Mouse (Mus musculus): Measurements from ENCODE around the gene Dcpp1. TPM values are rescaled to one million over a fixed set of nuclear protein-coding genes. Genes with fewer than 3 reads are reported as not detected.
"Not testable (repeated sequence)": the region's sequence is repeated elsewhere in the genome, so short reads cannot be mapped to it uniquely, and the experiment has no call there.

Gene Dcpp1
- not detected for total RNA-seq (2021)

DNA sequence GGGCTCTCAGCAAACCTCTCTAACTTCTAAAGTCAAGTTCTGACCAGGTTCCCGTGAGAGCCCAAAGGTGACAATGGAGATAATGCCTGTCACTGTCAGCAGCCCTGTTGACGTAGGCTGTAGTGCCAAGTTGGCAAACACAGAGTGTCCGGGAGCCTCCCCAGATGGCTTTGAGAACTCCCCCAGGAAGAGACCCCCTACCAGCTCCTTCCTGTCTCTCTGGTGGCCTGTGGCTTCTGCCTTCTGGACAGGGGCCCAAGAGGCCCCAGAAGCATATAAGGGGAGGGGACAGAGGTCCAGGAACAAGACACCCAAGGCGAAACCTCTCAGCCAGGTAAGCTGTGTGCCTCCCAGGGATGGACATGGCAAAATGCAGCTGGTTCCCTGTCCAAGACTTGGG lies at the start of gene Dcpp1, which contains the start of gene Dcpp2:
Gene Dcpp1 (plus strand): TSS at position 301 of the 400 bp plus-strand sequence.
Gene Dcpp2 (plus strand): TSS at position 305 of the 400 bp plus-strand sequence.
- not testable (repeated sequence) for DNase-seq

DNA sequence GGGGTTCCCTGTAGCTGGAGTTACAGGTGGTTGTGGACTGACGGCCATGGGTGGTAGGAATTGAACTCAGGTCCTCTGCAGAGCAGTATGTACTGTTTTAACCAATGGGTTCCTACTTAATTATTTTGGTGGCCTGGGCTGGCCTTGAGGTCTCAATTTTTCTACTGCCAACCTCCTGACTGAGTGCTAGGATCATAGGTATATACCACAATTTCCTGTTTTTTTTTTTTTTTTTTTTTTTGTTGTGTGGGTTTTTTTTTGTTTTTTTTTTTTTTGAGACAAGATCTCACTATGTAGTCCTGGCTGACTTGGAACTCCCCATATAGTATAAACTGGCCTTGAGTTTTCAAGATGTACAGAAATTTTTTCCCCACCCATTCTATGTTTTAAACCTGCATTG lies 49.5 kb upstream of the Dcpp1 start:
- DNase-seq: no peak

DNA sequence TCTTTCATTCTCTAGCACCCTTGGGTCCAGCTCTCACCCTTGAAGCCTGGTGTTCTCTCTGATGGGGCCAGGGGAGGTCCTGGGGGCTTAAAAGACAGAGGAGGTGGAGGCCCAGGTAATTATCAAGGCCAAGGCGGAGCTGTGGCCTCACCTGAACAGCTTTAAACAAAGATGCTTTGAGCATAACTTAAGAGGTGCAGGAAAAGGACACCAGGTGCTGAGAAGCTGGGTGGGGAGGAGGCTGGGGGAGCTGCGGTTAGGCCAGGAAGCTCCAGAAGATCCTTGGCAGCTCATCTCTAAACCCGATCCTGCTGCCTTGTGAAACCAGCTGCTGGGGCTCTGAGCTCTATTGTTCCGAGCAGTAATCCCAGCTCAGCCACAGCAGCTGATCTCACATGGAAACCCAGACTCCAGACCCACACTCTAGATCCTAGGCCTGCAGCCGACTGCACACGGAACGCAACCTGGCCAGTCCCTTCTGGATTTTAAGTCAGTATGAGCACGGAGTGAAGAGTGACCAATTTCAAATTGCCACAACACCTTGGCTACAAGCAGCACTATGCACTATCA lies 44.6 kb upstream of the Dcpp1 start, which contains the start of gene Prss33:
Gene Prss33 (minus strand): TSS at position 51 of the 570 bp plus-strand sequence.
- DNase-seq: no peak

DNA sequence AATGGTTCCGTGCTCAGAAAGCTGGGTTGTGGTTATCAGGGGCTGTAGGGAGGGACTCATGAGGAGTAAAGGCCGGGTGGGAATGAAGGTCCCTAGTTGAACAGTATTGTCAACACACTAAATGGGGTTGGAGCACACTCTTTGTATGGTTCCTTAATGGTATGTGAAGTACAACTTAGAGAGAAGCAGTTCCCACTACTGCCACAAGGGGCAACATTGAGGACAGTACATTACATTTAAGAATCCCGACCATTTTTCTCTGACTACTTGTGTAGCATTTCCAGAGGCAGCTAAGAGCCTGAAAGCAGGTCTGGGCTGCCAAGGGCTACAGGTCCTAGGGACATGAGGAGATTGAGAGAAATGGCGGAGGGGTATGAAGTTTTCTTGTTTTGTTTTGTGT lies 39.5 kb upstream of the Dcpp1 start:
- DNase-seq: no peak

DNA sequence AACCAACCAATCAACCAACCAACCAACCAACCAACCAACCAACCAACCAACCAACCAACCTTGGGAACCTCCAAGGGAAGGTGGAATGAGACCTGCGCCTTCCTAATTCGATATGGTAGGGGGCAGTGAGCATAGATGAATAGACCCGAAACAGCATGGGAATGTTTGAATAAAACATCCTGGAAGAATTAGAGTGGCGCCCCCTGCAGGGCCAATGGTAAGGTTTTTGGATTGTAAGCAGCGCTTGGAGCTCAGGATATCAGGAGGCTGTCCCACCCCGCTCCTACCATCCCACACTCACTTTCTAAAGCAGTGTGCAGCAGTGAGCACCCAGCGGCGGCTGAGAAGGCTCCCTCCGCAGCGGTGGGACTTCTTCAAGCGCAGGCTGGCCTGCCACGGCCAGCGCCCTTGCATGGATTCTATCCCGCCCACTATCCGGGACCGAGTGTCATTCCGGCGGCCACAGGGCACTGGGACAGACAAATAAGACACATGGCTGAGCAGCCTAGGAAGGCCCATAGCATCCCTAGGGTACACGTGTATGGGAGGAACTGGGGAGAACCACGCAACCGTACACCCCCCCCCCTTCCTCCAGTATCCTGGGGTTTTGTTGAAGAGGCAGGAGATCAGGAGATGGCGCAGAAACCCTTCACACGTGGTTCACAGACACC lies 37.4 kb upstream of the Dcpp1 start:
- DNase-seq: no peak

DNA sequence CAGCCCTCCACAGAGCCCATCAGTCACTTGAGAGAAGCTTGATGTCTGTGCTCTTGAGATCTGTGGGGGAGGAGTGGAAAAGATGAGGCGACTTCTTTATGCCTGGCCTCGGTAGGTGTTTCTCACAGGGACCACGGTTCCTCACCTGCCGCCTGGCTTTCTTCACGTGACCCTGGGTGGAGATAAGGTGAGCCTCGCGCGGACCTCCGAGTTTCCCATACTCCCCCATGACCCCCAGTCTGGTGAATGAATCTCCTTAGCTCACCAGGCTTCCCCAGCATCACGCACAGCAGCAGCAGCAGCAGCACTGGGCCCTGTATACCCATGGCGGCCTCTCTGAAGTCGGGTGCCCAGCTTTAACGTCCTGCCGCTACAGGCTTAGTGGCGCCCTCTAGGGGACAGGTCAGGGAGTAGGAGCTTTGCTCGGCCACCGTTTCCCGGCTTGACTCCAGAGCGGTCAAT lies 36.8 kb upstream of the Dcpp1 start, which contains the start of the genes Prss32 and Prss41:
Gene Prss32 (plus strand): TSS at position 44 of the 462 bp plus-strand sequence.
Gene Prss41 (minus strand): TSS at position 361 of the 462 bp plus-strand sequence.
- no peak for DNase-seq

DNA sequence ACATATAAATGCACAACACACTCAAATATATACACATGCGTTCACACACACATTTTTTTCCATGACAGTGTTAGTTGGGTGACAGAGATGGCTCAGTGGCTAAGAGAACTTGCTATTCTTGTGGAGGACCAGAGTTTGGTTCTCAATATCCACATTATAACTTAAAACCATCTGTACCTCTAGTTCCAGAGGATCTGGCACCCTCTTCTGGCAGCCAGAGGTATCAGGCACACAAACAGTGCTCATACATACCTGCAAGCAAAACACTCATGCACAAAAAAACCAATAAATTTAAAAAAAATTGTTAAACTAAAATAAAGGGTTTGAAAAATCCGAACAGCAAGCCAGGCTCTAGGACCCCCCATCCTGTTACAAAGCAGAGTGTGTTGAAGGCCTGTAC lies 30.6 kb upstream of the Dcpp1 start:
- no peak for DNase-seq

DNA sequence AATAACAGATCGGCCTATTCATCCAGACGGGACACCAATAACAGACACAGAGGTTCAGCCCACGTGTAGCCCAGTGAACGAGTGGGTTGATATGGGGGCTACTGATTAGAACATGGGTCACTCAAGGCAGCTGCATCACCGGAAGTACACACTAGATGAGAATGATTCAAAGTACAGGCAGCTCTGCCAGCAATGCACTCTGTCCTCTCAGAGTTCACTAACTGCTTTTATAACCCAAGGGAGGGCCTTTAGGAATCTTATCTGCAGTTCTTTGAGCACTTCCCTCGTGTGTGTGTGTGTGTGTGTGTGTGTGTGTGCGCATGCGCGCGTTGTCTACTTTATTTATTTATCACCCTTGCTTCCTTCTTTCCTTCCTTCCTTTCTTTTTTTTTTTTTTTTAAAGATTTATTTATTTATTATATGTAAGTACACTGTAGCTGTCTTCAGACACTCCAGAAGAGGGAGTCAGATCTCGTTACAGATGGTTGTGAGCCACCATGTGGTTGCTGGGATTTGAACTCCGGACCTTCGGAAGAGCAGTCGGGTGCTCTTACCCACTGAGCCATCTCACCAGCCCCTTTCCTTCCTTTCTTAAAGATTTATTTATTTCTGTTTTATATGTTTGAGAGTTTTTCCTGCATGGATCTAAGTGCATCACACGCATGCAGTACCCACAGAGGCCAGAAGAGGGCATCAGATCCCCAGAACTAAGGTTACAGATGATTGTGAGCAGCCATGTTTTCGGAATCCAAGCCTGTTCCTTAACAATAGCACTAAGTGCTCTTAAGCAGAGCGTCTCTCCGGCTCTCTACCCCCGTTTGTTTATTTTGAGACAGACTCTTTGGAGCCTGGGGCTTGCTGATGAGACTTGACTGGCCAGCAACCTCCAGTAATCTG lies 29.6 kb upstream of the Dcpp1 start:
- peak in 1 of 2 experiments; percentile 21 for DNase-seq

DNA sequence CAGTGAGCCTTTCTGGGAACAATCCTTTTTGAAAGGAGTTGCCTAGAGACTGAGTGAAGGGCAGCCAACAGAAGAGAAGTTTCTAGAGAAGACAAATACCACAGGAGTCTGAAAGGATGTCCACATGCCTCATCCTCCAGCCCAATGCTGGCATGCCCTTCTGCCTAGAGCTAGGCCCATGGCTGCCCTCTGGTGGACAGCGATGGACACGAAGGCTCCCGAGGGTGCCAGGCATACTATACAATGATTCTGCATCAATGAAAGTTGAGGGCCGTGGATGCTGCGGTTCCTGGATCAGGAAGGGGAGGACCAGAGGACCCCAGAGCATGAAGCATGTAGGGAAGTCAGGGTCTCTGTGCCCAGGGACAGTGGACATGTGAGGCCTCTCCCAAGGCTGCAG lies 27.4 kb upstream of the Dcpp1 start:
- DNase-seq: no peak

DNA sequence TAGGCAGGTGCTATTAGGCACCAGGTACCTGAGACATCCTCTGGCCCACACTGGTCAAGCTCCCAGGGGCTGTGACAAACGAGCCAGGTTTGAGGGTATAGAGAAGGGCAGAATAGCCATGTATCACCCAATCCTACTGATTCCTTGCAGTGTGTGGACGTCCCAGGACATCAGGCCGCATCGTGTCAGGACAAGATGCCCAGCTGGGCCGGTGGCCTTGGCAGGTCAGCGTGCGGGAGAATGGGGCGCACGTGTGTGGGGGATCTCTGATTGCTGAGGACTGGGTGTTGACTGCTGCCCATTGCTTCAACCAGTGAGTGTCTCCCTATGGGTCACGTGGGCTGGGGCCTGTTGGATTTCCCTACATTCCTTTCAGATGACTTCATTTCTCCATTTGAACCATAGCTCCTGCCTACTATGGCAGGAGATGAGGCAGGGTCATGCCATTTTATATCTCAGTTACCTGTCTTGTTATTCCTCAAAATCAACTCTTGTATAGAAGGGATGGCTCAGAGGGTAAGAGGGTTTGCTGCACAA lies 26.4 kb upstream of the Dcpp1 start:
- DNase-seq: no peak

DNA sequence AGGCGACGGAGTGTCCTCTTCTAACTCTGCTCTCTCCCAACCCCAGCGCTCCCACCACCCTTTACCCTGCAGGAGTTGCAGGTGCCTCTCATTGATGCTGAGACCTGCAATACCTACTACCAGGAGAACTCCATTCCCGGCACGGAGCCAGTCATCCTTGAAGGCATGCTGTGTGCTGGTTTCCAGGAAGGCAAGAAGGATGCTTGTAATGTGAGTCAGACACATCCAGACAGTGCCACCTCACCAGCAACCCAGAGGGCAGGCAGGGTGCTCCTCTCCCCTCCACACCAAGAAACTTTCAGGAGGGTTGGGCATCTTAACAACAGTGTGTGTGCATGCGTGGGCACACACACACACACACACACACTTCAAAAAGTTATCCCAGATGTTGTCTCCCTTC lies 23.5 kb upstream of the Dcpp1 start:
- DNase-seq: no peak

DNA sequence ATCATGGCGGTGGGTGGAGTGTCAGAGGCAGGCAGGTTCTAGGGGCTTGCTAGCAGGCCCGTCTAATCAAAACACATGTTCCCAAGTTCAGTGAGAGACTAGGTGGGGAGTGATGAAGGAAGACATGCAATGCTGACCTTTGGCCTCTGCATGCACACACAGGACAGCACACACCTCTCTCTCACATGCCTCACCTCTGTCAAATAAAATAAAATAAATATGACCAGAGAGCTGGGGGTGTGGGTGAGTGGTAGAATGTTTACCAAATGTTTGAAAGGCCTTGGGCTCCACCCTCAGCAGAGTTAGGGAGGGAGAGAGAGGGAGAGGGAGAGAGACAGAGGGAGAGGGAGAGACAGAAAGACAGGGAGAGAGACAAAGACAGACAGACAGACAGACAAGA lies 22.8 kb upstream of the Dcpp1 start:
- DNase-seq: no peak

DNA sequence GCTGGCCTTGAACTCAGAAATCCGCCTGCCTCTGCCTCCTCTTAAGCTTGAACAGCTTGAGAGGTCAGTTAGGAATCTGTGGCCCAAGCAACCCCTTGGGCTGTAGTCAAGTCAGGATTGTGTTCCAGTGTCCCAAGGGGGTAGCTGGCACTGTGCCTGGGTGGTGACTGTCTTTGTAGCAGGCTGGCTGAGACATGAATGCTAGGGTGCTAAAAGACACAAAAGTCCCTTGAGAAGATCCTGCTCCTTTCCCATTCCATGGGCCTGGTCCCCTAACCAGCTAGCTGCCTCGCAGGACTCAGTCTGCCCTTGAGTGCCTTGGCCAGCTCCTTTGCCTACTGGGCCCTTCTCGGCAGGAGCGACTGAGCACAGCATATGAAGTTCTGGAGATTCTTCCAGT lies 17.8 kb upstream of the Dcpp1 start:
- no peak for DNase-seq

DNA sequence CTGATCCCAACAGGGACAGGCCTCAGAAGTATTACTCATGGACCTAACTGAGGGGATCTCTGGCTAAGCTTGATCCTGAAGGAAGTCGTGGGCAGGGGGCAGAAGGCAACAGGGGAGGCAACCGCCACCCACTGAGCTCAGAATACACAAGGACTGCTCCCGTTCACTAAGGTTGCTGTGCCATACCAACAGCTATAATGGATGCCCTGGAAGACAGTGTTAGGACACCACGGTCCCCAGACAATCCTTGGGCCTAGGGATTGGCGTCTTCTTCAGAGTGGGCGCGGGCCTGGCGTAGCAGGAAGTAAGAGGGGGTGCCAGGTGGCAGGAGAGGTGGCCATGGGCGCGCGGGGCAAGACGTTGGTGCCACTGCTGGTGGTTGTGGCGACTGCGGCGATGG lies 12.9 kb upstream of the Dcpp1 start, which contains the start of gene Prss21:
Gene Prss21 (plus strand): TSS at position 301 of the 400 bp plus-strand sequence.
- DNase-seq: no peak

DNA sequence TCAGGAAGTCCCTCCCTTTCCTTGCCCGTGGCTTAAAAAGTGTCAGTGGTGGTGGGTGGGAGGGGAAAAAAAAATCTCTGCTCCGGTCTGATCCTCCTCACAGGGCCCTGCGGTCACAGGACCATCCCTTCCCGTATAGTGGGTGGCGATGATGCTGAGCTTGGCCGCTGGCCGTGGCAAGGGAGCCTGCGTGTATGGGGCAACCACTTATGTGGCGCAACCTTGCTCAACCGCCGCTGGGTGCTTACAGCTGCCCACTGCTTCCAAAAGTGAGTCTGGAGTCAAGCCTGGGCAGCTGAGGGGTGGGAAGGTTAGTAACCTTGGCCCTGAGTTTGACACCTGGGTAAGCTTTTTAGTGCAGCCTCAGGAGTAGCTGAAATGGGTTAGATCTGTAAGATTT lies 12.2 kb upstream of the Dcpp1 start:
- no peak for DNase-seq

DNA sequence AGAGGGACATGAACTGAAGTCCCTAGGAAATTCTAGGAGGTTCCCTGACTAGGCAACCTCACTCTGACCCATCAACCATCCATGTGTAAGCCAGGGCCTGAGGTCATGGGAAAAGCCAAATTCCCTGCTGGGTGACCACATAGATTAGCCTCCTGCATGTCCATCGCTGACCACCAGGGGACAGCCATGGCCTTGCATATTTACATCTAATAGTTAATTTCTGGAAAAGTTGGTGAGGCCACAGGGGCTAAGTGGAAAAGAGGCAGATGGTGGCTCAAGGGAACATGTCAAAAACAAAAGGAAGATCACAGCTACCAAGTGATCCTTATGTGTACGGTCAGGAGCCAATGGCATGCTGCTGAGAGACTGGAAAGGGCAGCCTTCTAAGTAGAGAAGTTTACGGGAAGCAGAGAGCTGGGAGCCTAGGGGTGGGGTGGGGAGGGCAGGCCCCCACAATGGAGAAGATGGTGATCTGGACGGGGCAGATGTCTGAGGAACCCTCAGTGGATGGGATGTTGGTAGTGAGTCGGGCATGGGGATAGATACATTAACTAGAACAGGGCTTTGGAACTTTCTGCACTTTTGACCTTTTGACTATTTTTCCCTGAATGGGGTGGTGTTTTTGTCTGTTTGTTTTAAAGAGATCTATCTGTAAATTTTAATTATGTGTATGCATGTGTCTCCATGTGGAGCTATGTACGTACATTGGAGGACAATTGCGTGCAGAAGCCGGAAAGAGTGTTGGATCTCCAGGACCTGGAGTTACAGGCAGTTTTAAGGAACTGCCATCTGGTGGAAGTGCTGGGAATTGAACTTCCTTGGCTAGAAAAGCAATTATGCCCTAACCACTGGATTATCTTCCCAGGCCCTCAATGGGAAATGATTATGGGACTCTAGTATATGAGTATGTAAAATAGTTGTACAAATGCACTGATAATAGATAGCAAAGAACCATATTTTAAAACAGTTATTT lies 6.5 kb upstream of the Dcpp1 start:
- peak in 1 of 2 experiments; percentile 16 for DNase-seq

DNA sequence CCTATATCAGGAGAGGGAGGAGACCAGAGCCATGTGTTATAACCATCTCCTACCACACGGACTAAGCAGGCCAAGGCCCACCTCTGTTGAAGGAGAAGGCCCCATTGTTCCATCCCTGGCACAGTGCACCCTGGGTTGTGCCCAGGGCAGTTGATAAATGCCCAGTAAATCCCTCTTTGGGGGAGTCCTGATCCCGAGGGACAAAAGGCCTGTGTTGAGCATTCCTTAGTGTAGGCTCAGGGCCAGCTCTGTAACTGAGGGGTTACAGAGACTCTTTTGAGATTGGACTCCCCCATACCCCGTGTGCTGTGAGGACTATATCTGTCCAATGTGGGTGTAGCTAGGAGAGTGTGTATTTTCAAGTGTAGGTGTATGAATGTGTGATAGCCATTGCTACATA lies 3.9 kb upstream of the Dcpp1 start:
- DNase-seq: peak; percentile 18 to 28

DNA sequence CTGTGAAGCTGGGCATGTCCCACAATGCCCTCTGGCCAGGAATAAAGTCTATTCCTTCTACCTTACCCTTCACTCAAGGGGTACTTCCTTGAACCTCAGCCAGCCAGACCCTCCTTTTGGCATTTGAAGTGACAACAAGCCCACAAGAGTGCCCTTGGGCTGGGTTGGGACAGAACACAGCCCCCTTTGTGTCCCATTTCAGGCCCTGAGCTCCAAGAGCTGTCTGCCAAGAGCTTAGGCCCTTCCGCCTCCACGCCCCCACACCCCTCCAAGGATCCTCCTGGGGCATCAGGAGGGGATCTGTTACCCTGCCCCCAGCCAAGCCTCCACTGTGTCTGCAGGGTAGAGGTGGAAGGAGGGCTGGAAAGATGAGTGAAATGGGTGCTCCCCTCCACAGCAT lies 3.5 kb upstream of the Dcpp1 start:
- no peak for DNase-seq

DNA sequence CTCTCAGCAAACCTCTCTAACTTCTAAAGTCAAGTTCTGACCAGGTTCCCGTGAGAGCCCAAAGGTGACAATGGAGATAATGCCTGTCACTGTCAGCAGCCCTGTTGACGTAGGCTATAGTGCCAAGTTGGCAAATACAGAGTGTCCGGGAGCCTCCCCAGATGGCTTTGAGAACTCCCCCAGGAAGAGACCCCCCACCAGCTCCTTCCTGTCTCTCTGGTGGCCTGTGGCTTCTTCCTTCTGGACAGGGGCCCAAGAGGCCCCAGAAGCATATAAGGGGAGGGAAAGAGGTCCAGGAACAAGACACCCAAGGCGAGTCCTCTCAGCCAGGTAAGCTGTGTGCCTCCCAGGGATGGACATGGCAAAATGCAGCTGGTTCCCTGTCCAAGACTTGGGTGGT lies 36.5 kb downstream of the Dcpp1 start, which contains the start of gene Dcpp3:
Gene Dcpp3 (plus strand): TSS at position 301 of the 400 bp plus-strand sequence.
- DNase-seq: not testable (repeated sequence)

DNA sequence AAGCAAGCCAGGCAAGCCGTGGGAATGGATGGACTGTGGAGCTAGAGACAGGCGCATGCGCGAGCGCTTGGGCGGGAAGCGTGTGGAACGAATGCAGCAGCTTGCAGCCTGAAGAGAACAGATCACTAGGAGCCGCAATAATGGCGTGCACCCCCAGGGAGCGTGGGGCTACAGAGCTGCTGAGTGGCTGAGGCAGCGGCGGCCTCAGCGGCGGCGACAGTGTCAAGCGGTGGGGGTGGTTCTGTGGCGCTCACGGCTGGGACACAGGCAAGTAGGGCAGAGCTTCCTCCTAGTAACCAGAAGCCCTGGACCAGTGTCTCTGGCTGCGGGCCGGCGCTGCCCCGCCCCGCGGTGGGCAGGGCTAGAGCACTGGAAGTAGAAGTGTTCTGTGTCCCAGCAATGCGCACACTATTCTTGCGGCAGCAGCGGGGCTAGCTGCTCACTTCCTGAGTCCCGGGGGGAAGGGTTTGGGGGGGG lies 43.9 kb downstream of the Dcpp1 start:
- peak; percentile 88 to 91 for DNase-seq

DNA sequence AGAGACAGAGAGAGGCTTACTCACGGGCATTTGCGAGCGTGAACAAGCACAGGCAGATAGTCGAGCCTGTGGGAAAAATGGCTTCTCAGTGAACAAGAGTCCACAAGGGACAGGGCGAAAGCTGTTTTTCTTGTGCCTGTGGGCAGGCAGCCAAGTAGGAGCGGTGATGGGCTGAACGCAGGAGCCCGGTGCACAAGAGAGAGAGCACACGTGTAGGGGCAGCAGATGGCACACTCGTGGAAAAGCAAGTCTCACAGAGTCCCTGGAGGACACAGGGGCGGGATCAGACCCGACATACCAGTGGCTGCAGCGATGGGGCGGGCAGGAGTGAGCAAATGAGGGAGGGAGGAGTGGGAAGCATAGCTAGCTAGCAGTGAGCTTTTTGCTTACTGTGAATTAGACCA lies 44.4 kb downstream of the Dcpp1 start:
- DNase-seq: peak; percentile 41 to 42
